Mouse (Mus musculus) embryonic facial prominence, embryonic 13.5 days (tissue): ENCODE results near the gene Spindoc. TPM values are rescaled to one million over a fixed set of nuclear protein-coding genes. Genes with fewer than 3 reads are reported as not detected.
A peak's percentile ranks its signal among the peaks of the same experiment; 100 is the strongest.
"Not testable (repeated sequence)": the region's sequence is repeated elsewhere in the genome, so short reads cannot be mapped to it uniquely, and the experiment has no call there.

ENCODE experiments used
- ATAC-seq: fragments of 200-750 bp; cut with Nextera tagmentation; 2 replicates; pipeline ENCODE4 v1.8.0; 2017; ENCODE audit warnings: low read depth; ENCODE audit not compliant: insufficient number of reproducible peaks, insufficient read depth, low FRiP score, low TSS enrichment
- H3K27ac ChIP-seq: fragments of 300-500 bp; sonication (generic); 2 replicates; pipeline ENCODE4 v1.5.1; 2015; ENCODE audit warnings: moderate library complexity, mild to moderate bottlenecking, inconsistent platforms
- H3K27me3 ChIP-seq: fragments of 300-500 bp; sonication (generic); 2 replicates; pipeline ENCODE4 v1.6.1; 2015; ENCODE audit warnings: mild to moderate bottlenecking, inconsistent platforms
- H3K36me3 ChIP-seq: fragments of 300-500 bp; sonication (generic); 2 replicates; pipeline ENCODE4 v1.6.1; 2015; ENCODE audit warnings: mild to moderate bottlenecking, inconsistent platforms
- H3K4me1 ChIP-seq: fragments of 300-500 bp; sonication (generic); 2 replicates; pipeline ENCODE4 v1.6.1; 2015; ENCODE audit warnings: inconsistent platforms
- H3K4me2 ChIP-seq: fragments of 300-500 bp; sonication (generic); 2 replicates; pipeline ENCODE4 v1.6.1; 2015; ENCODE audit warnings: moderate library complexity, mild to moderate bottlenecking, inconsistent platforms
- H3K4me3 ChIP-seq: fragments of 300-500 bp; sonication (generic); 2 replicates; pipeline ENCODE4 v1.5.1; 2015; ENCODE audit warnings: mild to moderate bottlenecking, inconsistent platforms
- H3K9ac ChIP-seq: fragments of 300-500 bp; sonication (generic); 2 replicates; pipeline ENCODE4 v1.6.1; 2015; ENCODE audit warnings: mild to moderate bottlenecking, inconsistent platforms
- H3K9me3 ChIP-seq: fragments of 300-500 bp; sonication (generic); 2 replicates; pipeline ENCODE4 v1.6.1; 2016; ENCODE audit warnings: inconsistent platforms
- WGBS: fragments of 180-500 bp; shearing (Covaris S2); methylation state at CpG from one replicate; pipeline ENCODE4 v1.1.7; 2015; ENCODE audit warnings: mixed read lengths; 5-methylcytosine and 5-hydroxymethylcytosine counted together
- polyA plus RNA-seq: library from polyadenylated mRNA; unstranded; fragments of >200 nt; fragmentation: Nextera tagmentation; extraction: Ambion mirVana; gene quantifications from 2 replicates; pipeline ENCODE4 v1.2.1, GENCODE M21; 2015

Gene Spindoc
- polyA plus RNA-seq, 1 experiment from 2014 or later: 42.4 TPM

DNA sequence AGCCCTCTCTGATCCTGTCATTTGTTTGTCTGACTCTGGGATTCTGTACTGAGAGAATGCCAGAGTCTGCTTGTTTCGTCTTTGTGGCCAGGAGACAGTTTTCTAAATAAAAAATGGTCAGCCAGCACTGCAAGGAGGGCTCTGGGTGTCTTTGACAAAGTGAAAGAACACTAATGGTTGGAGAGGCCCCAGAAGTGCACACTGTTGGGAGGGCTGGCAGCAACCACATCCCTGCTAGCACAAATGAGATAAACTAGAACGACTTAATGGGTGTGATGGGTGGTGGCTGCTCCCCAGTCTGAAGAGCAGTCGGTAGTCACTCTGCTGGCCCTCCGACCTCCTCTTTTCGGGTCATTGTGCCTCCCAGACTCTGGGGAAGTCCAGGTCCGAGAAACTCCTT lies 36.3 kb upstream of the Spindoc start:
- peaks cover 66% of the 10 kb centered on the region for H3K4me1 ChIP-seq

DNA sequence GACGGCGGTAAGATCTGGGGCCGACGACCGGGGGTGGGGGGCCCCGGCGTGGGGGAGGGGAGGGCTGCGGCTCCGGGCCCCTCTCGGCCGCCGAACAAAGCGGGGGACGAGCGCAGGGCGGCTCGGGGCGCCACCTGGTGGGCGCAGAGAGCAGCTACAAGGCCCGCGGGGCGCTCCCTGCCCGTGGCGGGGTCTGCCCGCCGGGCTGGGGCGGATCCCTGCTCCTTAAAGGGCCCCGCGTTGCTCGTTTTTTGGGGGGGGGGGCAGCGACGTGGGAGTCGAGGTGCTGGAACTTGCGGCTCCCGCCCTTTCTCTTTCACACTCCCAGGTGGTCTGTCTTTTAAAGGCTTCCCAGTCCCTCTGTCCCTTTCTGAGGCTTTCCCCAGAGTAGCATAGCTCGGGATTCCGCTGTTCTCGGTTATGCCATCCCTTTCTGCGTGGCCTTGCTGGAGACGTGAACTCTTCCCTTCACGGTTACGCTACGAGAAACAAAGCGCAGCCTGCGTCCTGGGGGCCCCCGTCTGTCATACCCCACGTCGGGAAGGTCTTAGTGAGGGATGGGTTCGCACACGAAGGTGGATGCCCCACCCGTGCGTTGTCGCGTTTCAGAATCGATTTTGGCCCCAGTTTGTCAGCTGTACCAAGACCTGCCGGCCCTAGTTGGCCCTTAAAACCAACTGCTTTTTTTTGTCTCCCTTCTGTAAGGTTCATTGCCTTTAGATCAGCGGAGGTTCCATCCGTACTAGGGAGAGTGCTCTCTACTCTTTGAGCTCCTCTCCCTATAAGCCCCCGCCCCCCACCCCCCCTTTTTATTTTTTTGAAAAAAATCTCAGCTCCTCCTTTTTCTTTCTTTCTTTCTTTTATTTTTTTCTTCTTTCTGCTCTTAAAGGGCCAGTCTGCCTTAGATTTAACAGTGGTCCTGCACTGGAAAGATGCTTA lies 35.4 kb upstream of the Spindoc start:
- Histone ChIP-seq H3K4me1 (peaks cover 57% of the 10 kb centered on the region), H3K9ac (peak overlapping the region; percentile 97), H3K4me3 (peak overlapping the region; percentile 84), H3K27ac (peak overlapping the region; percentile 96), H3K36me3 (peaks cover 34% of the 10 kb centered on the region), H3K9me3 (no peaks in the 10 kb centered on the region), H3K27me3 (no peaks in the 10 kb centered on the region), H3K4me2 (peak overlapping the region; percentile 74)
- WGBS: under 1% methylated on average over 56 of the region's 59 CpGs
- ATAC-seq: peak; percentile 27

More for the DNA sequence above, 36.3 kb upstream of the Spindoc start:
- H3K27me3 ChIP-seq: no peaks in the 10 kb centered on the region
- WGBS: 27% methylated on average over 6 of the region's 6 CpGs
- peak overlapping the region; percentile 74 for H3K4me2 ChIP-seq
- peak overlapping the region; percentile 97 for H3K9ac ChIP-seq
- H3K9me3 ChIP-seq: no peaks in the 10 kb centered on the region
- peak overlapping the region; percentile 84 for H3K4me3 ChIP-seq
- peaks cover 44% of the 10 kb centered on the region for H3K36me3 ChIP-seq
- H3K27ac ChIP-seq: no peak overlapping the region
- no peak for ATAC-seq

DNA sequence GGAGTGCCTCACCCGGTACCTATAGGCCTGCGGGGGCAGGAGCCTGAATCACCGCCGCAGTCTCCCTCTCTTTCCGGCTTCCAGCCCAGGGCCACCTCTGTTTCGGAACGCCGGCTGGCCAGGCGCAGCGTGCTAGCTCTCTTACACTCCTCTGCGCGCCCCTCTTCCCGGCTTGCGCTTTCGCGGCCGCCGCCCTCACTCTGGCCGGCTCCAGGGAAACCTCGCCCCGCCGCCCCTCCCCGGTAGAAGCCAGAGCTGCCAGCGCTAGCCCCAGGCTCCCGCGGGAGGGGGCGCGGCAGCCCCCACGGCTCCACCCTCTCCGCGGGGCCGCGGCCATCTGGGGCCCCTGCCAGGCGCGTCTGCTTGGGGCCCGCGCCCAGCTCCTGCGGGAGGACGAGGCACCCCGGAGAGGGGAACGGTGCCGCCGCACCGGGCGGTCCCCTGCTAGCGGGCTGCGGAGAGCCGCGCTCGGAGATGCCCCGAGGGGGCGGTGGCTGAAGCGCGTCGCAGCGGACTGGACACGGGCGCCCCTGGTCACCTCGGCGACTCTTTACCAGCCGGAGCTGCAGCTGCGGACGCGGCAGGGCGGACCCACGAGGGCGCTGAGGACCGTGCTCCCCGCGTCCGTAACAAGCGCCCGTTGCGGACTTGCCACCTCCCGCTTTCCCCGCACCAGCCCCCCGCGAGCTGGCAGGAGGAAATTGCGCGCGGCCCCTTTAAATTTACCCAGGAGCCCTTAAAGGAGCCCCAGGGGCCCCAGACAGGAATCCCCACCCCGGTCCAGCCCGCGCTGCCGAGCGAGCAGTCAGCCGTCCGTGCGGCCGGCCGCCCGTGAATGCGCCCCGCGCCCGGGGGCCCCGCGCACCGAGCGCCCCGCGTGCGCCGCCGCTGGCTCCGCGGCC lies 34.3 kb upstream of the Spindoc start, which contains the start of gene 2700081O15Rik:
Gene 2700081O15Rik, plus strand, starts transcription at position 792 of the 902 bp plus-strand sequence.
- ATAC-seq: peak; percentile 53
- Histone ChIP-seq H3K4me1 (peaks cover 46% of the 10 kb centered on the region), H3K27me3 (no peaks in the 10 kb centered on the region), H3K36me3 (peaks cover 23% of the 10 kb centered on the region), H3K9me3 (no peaks in the 10 kb centered on the region), H3K9ac (peak within 1 kb of the TSS; percentile 97), H3K27ac (peak within 1 kb of the TSS; percentile 96), H3K4me2 (peak within 1 kb of the TSS; percentile 74), H3K4me3 (peak within 1 kb of the TSS; percentile 84)
- WGBS: under 1% methylated on average over 98 of the region's 107 CpGs

DNA sequence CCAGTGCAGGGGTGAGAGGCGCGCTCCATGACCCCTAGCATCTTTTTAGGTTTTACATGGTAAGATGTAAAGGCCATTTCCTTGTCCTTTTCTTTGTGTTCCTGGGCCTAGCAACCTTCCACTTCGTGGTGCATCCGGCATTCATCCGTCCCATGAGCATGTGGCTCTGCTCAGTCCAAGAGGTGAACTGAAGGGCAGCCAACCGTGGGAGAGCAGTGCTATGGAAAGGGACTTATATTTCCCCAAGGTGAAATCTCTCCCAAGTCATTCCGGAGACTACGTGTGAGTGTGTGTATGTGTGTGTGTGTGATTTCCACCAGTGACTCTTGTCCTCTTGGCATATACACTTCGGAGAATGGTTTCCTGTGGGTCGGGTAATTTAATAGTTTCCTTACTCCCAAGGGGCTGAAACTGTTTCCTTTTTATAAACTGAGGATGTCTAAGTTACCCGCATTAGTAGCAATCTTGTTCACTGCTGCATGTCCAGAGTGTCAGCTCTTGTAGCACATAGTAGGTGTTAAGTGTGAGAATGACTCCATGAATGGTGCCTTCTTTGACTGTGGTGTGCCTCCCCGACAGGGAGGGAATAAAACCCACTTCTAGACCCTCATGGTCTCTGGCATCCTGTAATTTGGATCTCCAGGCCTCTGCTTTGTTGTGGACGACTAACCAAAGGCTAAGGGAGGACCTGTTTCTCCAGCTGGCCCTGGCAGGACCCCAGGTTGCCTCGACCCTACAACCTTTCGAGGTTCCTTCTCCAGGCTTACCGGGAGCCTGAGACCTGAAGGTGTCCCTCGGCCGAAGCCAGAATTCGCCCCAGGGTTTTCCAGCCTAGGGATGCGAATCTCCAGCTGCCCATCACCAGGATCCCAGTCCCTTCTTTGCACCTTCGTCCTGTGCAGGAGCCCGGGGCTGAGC lies 33.4 kb upstream of the Spindoc start:
- H3K36me3 ChIP-seq: peaks cover 14% of the 10 kb centered on the region
- no peaks in the 10 kb centered on the region for H3K9me3 ChIP-seq
- peaks cover 37% of the 10 kb centered on the region for H3K4me1 ChIP-seq
- peak overlapping the region; percentile 84 for H3K4me3 ChIP-seq
- peak overlapping the region; percentile 97 for H3K9ac ChIP-seq
- 22% methylated on average over 22 of the region's 22 CpGs for whole genome bisulfite sequencing
- ATAC-seq: no peak
- peak overlapping the region; percentile 74 for H3K4me2 ChIP-seq
- peak overlapping the region; percentile 96 for H3K27ac ChIP-seq
- H3K27me3 ChIP-seq: no peaks in the 10 kb centered on the region

DNA sequence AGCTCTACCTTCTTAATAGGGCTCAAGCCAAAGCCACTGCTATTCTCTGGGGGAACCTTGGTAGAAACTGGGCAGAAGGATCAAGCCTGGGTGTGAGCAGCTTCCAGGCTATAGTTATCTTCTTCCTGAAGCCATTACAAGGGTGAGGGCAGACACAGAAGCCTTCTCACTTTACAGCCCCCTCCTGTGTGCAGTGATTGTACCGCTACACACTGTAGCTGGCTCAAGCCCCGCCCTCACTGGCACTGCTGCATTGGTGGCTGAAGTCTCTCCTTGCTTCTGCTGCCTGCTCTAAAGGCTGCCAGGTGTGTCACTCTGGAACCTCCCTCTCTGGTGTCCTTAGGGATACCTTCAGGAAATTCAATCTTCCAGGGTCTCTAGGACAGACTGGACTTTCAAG lies 29.6 kb upstream of the Spindoc start:
- no peaks in the 10 kb centered on the region for H3K36me3 ChIP-seq
- no peak overlapping the region for H3K9ac ChIP-seq
- no peak overlapping the region for H3K27ac ChIP-seq
- 52% methylated on average over 2 of the region's 2 CpGs for WGBS
- H3K4me2 ChIP-seq: no peak overlapping the region
- no peaks in the 10 kb centered on the region for H3K9me3 ChIP-seq
- H3K4me3 ChIP-seq: no peak overlapping the region
- no peak for ATAC-seq
- no peaks in the 10 kb centered on the region for H3K27me3 ChIP-seq
- peaks cover 11% of the 10 kb centered on the region for H3K4me1 ChIP-seq

DNA sequence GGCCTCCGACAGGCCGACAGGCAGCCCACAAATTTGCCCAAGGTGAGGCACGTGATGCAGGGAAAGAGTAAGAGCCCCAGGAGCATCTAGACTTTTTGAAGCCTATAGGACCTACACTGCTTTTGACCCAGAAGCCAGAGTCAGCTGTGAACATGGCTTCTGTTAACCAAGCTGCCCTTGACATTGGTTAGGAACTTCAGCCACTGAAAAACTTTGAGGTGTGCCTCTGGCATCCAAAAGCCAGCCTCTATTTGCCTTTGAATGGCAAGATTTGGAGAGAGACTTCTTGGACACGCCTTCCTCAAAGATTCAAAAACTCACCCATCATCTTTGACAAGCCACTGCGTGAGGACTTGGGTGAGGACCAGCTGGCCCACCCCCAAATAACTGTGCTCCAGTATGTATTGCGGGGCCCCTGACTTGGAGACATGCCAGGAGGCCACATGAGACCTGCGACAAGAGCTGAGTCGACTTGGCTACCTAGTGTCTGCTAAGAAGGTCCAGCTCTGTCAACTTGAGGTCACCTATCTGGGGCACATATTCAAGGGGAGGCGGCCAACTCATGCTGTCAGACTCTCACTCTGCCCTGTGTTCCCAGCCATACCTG lies 21.9 kb upstream of the Spindoc start:
- Histone ChIP-seq H3K4me3 (no peak overlapping the region), H3K36me3 (no peaks in the 10 kb centered on the region), H3K4me1 (no peaks in the 10 kb centered on the region), H3K9me3 (no peaks in the 10 kb centered on the region), H3K9ac (no peak overlapping the region), H3K27me3 (peaks cover 9% of the 10 kb centered on the region), H3K27ac (no peak overlapping the region), H3K4me2 (no peak overlapping the region)
- 75% methylated on average over 9 of the region's 9 CpGs for WGBS
- no peak for ATAC-seq

DNA sequence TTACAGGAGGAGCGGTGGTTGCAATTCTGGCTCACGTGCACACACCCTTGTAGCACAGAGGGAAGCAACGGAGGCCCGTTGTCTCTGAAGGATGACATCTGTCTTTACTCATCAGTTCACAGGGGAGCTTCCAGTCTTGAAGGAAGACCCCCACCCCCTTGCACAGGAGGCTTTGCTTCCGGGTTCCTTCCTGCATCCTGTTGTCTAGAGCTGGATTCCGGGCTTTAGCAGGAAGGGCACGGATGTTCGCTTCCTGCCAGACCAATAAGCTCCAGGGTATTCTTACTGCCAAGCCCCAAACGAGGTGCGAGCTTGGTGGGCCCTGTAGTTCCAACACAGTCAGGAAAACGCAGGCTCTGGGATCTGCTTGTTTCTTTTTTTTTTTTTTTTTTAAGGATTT lies 17.8 kb upstream of the Spindoc start:
- Histone ChIP-seq H3K4me1 (no peaks in the 10 kb centered on the region), H3K4me2 (peak overlapping the region; percentile 11; the same call in 1 of the 2 replicates), H3K9ac (no peak overlapping the region), H3K27me3 (peaks cover 15% of the 10 kb centered on the region), H3K9me3 (no peaks in the 10 kb centered on the region), H3K27ac (no peak overlapping the region), H3K4me3 (no peak overlapping the region), H3K36me3 (no peaks in the 10 kb centered on the region)
- WGBS: 48% methylated on average over 11 of the region's 11 CpGs
- ATAC-seq: no peak

DNA sequence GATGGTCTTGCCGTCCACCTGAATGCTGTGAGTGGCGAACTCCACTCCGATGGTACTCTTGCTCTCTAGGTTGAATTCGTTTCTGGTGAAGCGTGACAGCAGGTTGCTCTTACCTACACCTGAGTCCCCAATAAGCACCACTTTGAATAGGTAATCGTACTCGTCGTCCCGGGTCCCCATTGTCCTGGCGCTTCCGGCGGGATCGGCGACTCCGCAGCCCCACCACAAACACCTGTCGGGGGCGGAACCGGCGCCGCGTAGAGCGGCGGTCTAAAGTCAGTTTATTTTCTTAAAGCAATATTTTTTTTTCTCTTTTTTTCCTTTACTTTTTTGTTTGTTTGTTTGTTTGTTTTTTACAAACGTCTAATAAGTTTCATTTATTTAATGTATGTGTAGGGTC lies 16.1 kb upstream of the Spindoc start:
- H3K9me3 ChIP-seq, H3K27ac ChIP-seq, H3K9ac ChIP-seq, H3K36me3 ChIP-seq, H3K4me3 ChIP-seq, ATAC-seq, H3K4me2 ChIP-seq, H3K4me1 ChIP-seq: not testable (repeated sequence)
- peaks cover 15% of the 10 kb centered on the region for H3K27me3 ChIP-seq
- 30% methylated on average over 24 of the region's 24 CpGs for WGBS

DNA sequence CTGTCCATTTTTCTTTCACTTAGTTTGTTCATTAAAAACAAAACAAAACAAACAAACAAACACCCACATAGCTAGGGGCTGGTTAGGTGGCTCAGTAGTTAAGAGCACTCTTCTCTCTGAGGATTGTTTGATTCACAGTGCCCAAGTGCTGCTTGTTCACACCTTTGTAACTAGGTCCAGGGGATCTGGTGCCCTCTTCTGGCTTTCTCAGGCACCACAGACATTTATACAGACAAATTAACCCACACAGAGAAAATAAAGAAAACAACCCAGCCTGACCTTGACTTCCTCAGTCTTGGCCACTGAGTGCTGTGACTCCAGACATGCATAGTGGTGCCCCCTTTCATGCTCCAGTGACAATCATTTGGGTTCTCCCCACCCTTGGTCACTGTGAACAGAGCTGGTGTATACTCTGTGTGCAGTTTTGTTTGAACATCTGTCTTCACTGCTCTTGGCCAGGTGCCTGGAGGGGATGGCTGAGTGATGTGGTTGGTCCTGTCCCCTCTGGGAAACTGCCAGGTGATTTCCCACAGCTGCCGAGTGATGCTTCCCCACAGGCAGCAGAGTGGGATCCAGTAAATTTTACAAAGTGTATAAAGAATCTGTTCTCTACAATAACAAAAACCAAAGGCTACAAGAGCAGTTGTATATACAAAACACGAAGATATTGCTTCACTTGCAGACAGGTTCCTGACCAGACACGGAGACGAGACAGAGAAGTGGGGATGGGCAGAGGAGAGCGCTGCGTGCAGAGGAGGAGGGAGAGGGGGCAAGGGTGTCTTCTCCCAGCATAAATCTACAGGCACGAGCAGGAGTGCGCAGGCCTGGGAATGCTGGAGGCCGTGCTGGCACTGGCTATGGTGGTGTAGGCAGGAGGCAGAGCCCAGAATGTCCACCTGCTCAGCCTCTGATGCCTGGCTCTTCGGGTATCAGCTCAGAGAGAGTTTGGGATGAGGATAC lies 14.4 kb upstream of the Spindoc start:
- H3K4me3 ChIP-seq, H3K9me3 ChIP-seq, ATAC-seq, H3K9ac ChIP-seq, H3K27ac ChIP-seq, H3K4me1 ChIP-seq, H3K4me2 ChIP-seq, H3K36me3 ChIP-seq: not testable (repeated sequence)
- WGBS: 70% methylated on average over 9 of the region's 10 CpGs
- peaks cover 15% of the 10 kb centered on the region for H3K27me3 ChIP-seq

DNA sequence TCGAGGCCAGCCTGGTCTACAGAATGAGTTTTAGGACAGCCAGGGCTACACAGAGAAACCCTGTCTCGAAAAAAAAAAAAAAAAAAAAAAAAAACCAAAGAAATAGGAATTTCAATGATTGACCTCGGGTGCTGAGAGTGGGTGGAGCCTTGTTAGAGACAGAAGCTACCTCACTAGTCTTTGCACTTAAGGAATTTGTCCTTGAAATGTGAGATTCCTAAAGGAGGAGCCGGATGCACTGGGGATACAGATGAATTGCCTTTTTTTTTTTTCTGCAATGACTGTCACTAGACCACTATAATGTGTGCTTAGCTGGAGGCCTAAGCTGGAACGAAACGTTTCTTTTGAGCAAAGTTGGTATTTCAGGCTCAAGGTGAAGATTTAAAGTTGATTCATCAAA lies 5.7 kb upstream of the Spindoc start:
- no peak for ATAC-seq
- Histone ChIP-seq H3K27ac (no peak overlapping the region), H3K9ac (no peak overlapping the region), H3K27me3 (no peaks in the 10 kb centered on the region), H3K9me3 (peaks cover 5% of the 10 kb centered on the region; the same call in 1 of the 2 replicates), H3K4me2 (no peak overlapping the region), H3K36me3 (peaks cover 7% of the 10 kb centered on the region; the same call in 1 of the 2 replicates), H3K4me1 (peaks cover 8% of the 10 kb centered on the region), H3K4me3 (no peak overlapping the region)
- WGBS: 80% methylated on average over 6 of the region's 6 CpGs
